In genomic region chr19:7484076-7484475, GRCm38 (mm10) we compare ENCODE assay signal across 8 mouse cellular contexts. TPM values are rescaled to one million over a fixed set of nuclear protein-coding genes. Genes with fewer than 3 reads are reported as not detected.
DNase-seq lines count a peak whose midpoint lies in the region; TF ChIP-seq lines count a peak whose summit lies in the region.

No protein-coding gene starts in this region.

- peaks cover 11% of the 10 kb centered on the region; the same call in 1 of the 2 replicates for H3K4me1 ChIP-seq in heart, embryonic 10.5 days
- H3K4me1 ChIP-seq in embryonic fibroblast, embryonic 13.5 days (ENCODE audit: control insufficient read depth, insufficient read depth, low read length), result peaks cover 2% of the 10 kb centered on the region; the same call in 1 of the 2 replicates

- intact Hi-C loops in heart, postnatal 25 days (cut with DNase I), result loop anchor here (5.0 kb wide), 1 partner anchor 42 kb away; no protein-coding TSS in a partner anchor
- intact Hi-C loops in left cerebral cortex, postnatal 36 days (cut with DNase I), result no loop called here

- H3K27ac ChIP-seq in heart, embryonic 10.5 days, result peak overlapping the region; percentile 97; the same call in 1 of the 2 replicates
- peak overlapping the region; percentile 67; the same call in 1 of the 2 replicates for H3K27ac ChIP-seq in embryonic fibroblast, embryonic 13.5 days (ENCODE audit: insufficient read depth, low read length)

- no peaks in the 10 kb centered on the region for H3K9me3 ChIP-seq in heart, embryonic 10.5 days

- no peak for TF ChIP-seq POLR2A in embryonic fibroblast, embryonic 13.5 days (IDR thresholded peaks at IDR 0.05; ENCODE audit: low read depth, low read length)

- no peak overlapping the region for H3ac ChIP-seq in C2C12 (ENCODE audit: control insufficient read depth, insufficient read length, low read depth)

- no peak for DNase-seq in heart, embryonic 10.5 days (ENCODE audit: low spot score)
- DNase-seq in heart, postnatal 25 days (ENCODE audit: low spot score), result no peak
- DNase-seq in left cerebral cortex, postnatal 36 days (ENCODE audit: low spot score in 2 of 2), result peak; percentile 10 to 14
- DNase-seq in right cerebral cortex, postnatal 10 days (ENCODE audit: low spot score in 2 of 2), result peak; percentile 35 to 56
- DNase-seq in adrenal gland, postnatal 36 days, result no peak
- no peak for DNase-seq in urinary bladder, postnatal 25 days (ENCODE audit: low spot score)

- no peak for TF ChIP-seq CTCF in C2C12 (IDR thresholded peaks at IDR 0.05; ENCODE audit: control insufficient read depth, insufficient read depth, insufficient read length)
- TF ChIP-seq CTCF in embryonic fibroblast, embryonic 13.5 days (IDR thresholded peaks at IDR 0.05; ENCODE audit: borderline replicate concordance, insufficient read depth, low read length), result no peak

- peak overlapping the region; percentile 85; the same call in 1 of the 2 replicates for H3K4me3 ChIP-seq in heart, embryonic 10.5 days
- peak overlapping the region; percentile 15 for H3K4me3 ChIP-seq in C2C12 (ENCODE audit: insufficient read depth, poor library complexity, severe bottlenecking)
- no peak overlapping the region for H3K4me3 ChIP-seq in embryonic fibroblast, embryonic 13.5 days (ENCODE audit: insufficient read depth, low read length)

- peaks cover 33% of the 10 kb centered on the region for H3K79me3 ChIP-seq in C2C12 (ENCODE audit: low read depth)

- no peaks in the 10 kb centered on the region for H3K36me3 ChIP-seq in heart, embryonic 10.5 days
- no peaks in the 10 kb centered on the region for H3K36me3 ChIP-seq in C2C12 (ENCODE audit: control insufficient read depth, insufficient read depth)

- 41% methylated on average over 5 of the region's 5 CpGs for WGBS in heart, embryonic 10.5 days

- peaks cover 37% of the 10 kb centered on the region for H3K79me2 ChIP-seq in C2C12 (ENCODE audit: control insufficient read depth, insufficient read depth)

- H3K27me3 ChIP-seq in heart, embryonic 10.5 days (ENCODE audit: insufficient read depth, poor library complexity, severe bottlenecking), result no peaks in the 10 kb centered on the region
- H3K27me3 ChIP-seq in C2C12 (ENCODE audit: control insufficient read depth, insufficient read depth, insufficient read length), result no peaks in the 10 kb centered on the region

TF ChIP-seq in C2C12, 6 proteins besides CTCF, POLR2A, EP300 and RAD21:
- no peak for TF ChIP-seq MAX (IDR thresholded peaks at IDR 0.05)

RNA-seq across cellular contexts. Expression of gene Rtn3, which starts 1.0 kb away (rescaled TPM):
- polyA plus RNA-seq in heart, embryonic 10.5 days (2016; fragmentation: Nextera tagmentation; extraction: Ambion mirVana), result 132 and 143 TPM in 2 replicates
- total RNA-seq in heart, postnatal 25 days (2021), result 10 to 100 TPM; 75.1 to 82.8 TPM
- polyA plus RNA-seq in C2C12 (2012; fragmentation: generic; extraction: Trizol), result 71.7 TPM
- polyA plus RNA-seq in embryonic fibroblast, embryonic 13.5 days (2011; ENCODE audit: insufficient read length, low read depth, missing spikeins), result 199 and 206 TPM in 2 replicates
- total RNA-seq in left cerebral cortex, postnatal 36 days (2021), result 100 to 1,000 TPM; 812 to 902 TPM
- total RNA-seq in adrenal gland, postnatal 36 days (2021), result 100 to 1,000 TPM; 138 to 141 TPM

RNA-seq across cellular contexts. Expression of gene Atl3, which starts 9.8 kb away (rescaled TPM):
- 7.7 and 8.4 TPM in 2 replicates for polyA plus RNA-seq in heart, embryonic 10.5 days (2016; fragmentation: Nextera tagmentation; extraction: Ambion mirVana)
- total RNA-seq in heart, postnatal 25 days (2021), result 10 to 100 TPM; 15.5 to 19.2 TPM
- 16.0 TPM for polyA plus RNA-seq in C2C12 (2012; fragmentation: generic; extraction: Trizol)
- 151 and 162 TPM in 2 replicates for polyA plus RNA-seq in embryonic fibroblast, embryonic 13.5 days (2011; ENCODE audit: insufficient read length, low read depth, missing spikeins)
- total RNA-seq in left cerebral cortex, postnatal 36 days (2021), result 10 to 100 TPM; 23.4 to 25.7 TPM
- 100 to 1,000 TPM in 1 of 2 experiments, 10 to 100 TPM in 1; 98.3 to 159 TPM for total RNA-seq in adrenal gland, postnatal 36 days (2021)

Comparison
In these comparisons a context has a peak if more than half of its experiments do, and no peak if none do; other contexts are left out.
1. DNase-seq: peak in left cerebral cortex, postnatal 36 days (2 of 2) and right cerebral cortex, postnatal 10 days (2 of 2); none in heart, embryonic 10.5 days (single experiment), heart, postnatal 25 days (single experiment), adrenal gland, postnatal 36 days (0 of 2) and urinary bladder, postnatal 25 days (single experiment).
2. RNA of gene Rtn3, which starts 1.0 kb away (total RNA-seq): 812 to 902 TPM in left cerebral cortex, postnatal 36 days; 138 to 141 TPM in adrenal gland, postnatal 36 days and 75.1 to 82.8 TPM in heart, postnatal 25 days; every median in the first group is over 4 times any median in the second.